Mouse (Mus musculus) megakaryocyte, embryonic 14.5 days (primary cell): ENCODE measurements around the gene Panx1. TPM values are rescaled to one million over a fixed set of nuclear protein-coding genes. Genes with fewer than 3 reads are reported as not detected.

Experiments used
- H3K27me3 ChIP-seq: replicated peaks from 2 replicates; pipeline ENCODE3; 2012; ENCODE audit warnings: inconsistent platforms
- H3K36me3 ChIP-seq: replicated peaks from 2 replicates; pipeline ENCODE3; 2012; ENCODE audit warnings: low read length, inconsistent platforms, mixed read lengths
- H3K4me1 ChIP-seq: 2 replicates; pipeline ENCODE4 v1.6.1; 2012; ENCODE audit warnings: inconsistent platforms
- H3K4me3 ChIP-seq: replicated peaks from 2 replicates; pipeline ENCODE3; 2012; ENCODE audit warnings: moderate library complexity, mild to moderate bottlenecking, inconsistent platforms
- H3K9me3 ChIP-seq: 2 replicates; pipeline ENCODE4 v1.6.1; 2012; ENCODE audit warnings: inconsistent platforms
- FLI1 ChIP-seq: IDR thresholded peaks from 2 replicates; pipeline ENCODE4 v1.6.1; 2012; ENCODE audit warnings: low read length, inconsistent platforms, mixed read lengths
- GATA1 ChIP-seq: IDR thresholded peaks from 3 replicates; pipeline ENCODE4 v1.6.1; 2012; ENCODE audit warnings: mixed read lengths, low read length, inconsistent platforms, borderline replicate concordance
- polyA plus RNA-seq: library from polyadenylated mRNA; stranded (reverse); fragments of >175 nt; gene quantifications from 2 replicates; pipeline ENCODE4 v1.2.3, GENCODE M21; 2012; ENCODE audit warnings: low replicate concordance; ENCODE audit not compliant: insufficient read depth

Gene Panx1
- polyA plus RNA-seq = 13.0 and 18.4 TPM in 2 replicates

- Histone ChIP-seq H3K27me3 (peaks cover 8% of the 10 kb centered on the region), H3K4me3 (peak within 1 kb of the TSS; percentile 99), H3K36me3 (peaks cover 34% of the 10 kb centered on the region), H3K9me3 (peaks cover 20% of the 10 kb centered on the region), H3K4me1 (peaks cover 67% of the 10 kb centered on the region)
- TF ChIP-seq FLI1 (no peak), GATA1 (no peak)
Measured at GRCm38 (mm10) chr9:15045084-15045669, at the start of gene Panx1. Gene Panx1, minus strand, starts transcription at chr9:15045478.

GRCm38 (mm10) chr9:15068686-15069295 lies 23.5 kb upstream of the Panx1 start:
- Histone ChIP-seq H3K4me1 (peaks cover 51% of the 10 kb centered on the region), H3K27me3 (peaks cover 9% of the 10 kb centered on the region), H3K9me3 (no peaks in the 10 kb centered on the region), H3K4me3 (peak overlapping the region; percentile 65), H3K36me3 (no peaks in the 10 kb centered on the region)
- TF ChIP-seq FLI1 (no peak), GATA1 (no peak)

GRCm38 (mm10) chr9:15067995-15068685 lies 22.9 kb upstream of the Panx1 start:
- Histone ChIP-seq H3K27me3 (peaks cover 5% of the 10 kb centered on the region), H3K36me3 (no peaks in the 10 kb centered on the region), H3K9me3 (no peaks in the 10 kb centered on the region), H3K4me3 (no peak overlapping the region), H3K4me1 (peaks cover 51% of the 10 kb centered on the region)
- TF ChIP-seq GATA1 (no peak), FLI1 (no peak)

- TF ChIP-seq GATA1 (no peak), FLI1 (no peak)
- no peaks in the 10 kb centered on the region for H3K9me3 ChIP-seq
- no peak overlapping the region for H3K4me3 ChIP-seq
- peaks cover 26% of the 10 kb centered on the region for H3K4me1 ChIP-seq
- H3K27me3 ChIP-seq = no peaks in the 10 kb centered on the region
- no peaks in the 10 kb centered on the region for H3K36me3 ChIP-seq
Measured at GRCm38 (mm10) chr9:15064176-15064575, 18.9 kb upstream of the Panx1 start.

- Histone ChIP-seq H3K9me3 (no peaks in the 10 kb centered on the region), H3K36me3 (no peaks in the 10 kb centered on the region), H3K4me3 (no peak overlapping the region), H3K4me1 (no peaks in the 10 kb centered on the region; the same call in 1 of the 2 replicates), H3K27me3 (peaks cover 5% of the 10 kb centered on the region)
- no peak for TF ChIP-seq FLI1
- no peak for TF ChIP-seq GATA1
Measured at GRCm38 (mm10) chr9:15060847-15061246, 15.6 kb upstream of the Panx1 start.

GRCm38 (mm10) chr9:15060026-15060425 lies 14.7 kb upstream of the Panx1 start:
- Histone ChIP-seq H3K4me3 (no peak overlapping the region), H3K36me3 (no peaks in the 10 kb centered on the region), H3K9me3 (no peaks in the 10 kb centered on the region), H3K4me1 (no peaks in the 10 kb centered on the region; the same call in 1 of the 2 replicates), H3K27me3 (peaks cover 5% of the 10 kb centered on the region)
- TF ChIP-seq FLI1 = no peak
- no peak for TF ChIP-seq GATA1

GRCm38 (mm10) chr9:15045740-15046139 lies 462 bp upstream of the Panx1 start:
- TF ChIP-seq GATA1 (no peak), FLI1 (no peak)
- Histone ChIP-seq H3K4me1 (peaks cover 61% of the 10 kb centered on the region), H3K36me3 (peaks cover 28% of the 10 kb centered on the region), H3K9me3 (peaks cover 15% of the 10 kb centered on the region), H3K4me3 (peak overlapping the region; percentile 99), H3K27me3 (peaks cover 8% of the 10 kb centered on the region)

GRCm38 (mm10) chr9:15044391-15045083 lies 741 bp downstream of the Panx1 start:
- peaks cover 72% of the 10 kb centered on the region for H3K4me1 ChIP-seq
- peak overlapping the region; percentile 99 for H3K4me3 ChIP-seq
- H3K9me3 ChIP-seq = peaks cover 27% of the 10 kb centered on the region
- TF ChIP-seq GATA1 = no peak
- TF ChIP-seq FLI1 = no peak
- peaks cover 40% of the 10 kb centered on the region for H3K36me3 ChIP-seq
- H3K27me3 ChIP-seq = peaks cover 5% of the 10 kb centered on the region

- peak overlapping the region; percentile 78 for H3K4me3 ChIP-seq
- no peaks in the 10 kb centered on the region for H3K27me3 ChIP-seq
- peaks cover 79% of the 10 kb centered on the region for H3K4me1 ChIP-seq
- H3K36me3 ChIP-seq = peaks cover 48% of the 10 kb centered on the region
- H3K9me3 ChIP-seq = peaks cover 35% of the 10 kb centered on the region
- TF ChIP-seq GATA1 (no peak), FLI1 (no peak)
Measured at GRCm38 (mm10) chr9:15041556-15041955, 3.7 kb downstream of the Panx1 start.

- Histone ChIP-seq H3K4me1 (peaks cover 81% of the 10 kb centered on the region), H3K4me3 (peak overlapping the region; percentile 34), H3K9me3 (peaks cover 35% of the 10 kb centered on the region), H3K36me3 (peaks cover 48% of the 10 kb centered on the region), H3K27me3 (no peaks in the 10 kb centered on the region)
- no peak for TF ChIP-seq GATA1
- TF ChIP-seq FLI1 = no peak
Measured at GRCm38 (mm10) chr9:15039848-15040247, 5.4 kb downstream of the Panx1 start.
